Mouse (Mus musculus) CH12.LX (cell line): ENCODE data around the gene Me3. TPM values are rescaled to one million over a fixed set of nuclear protein-coding genes. Genes with fewer than 3 reads are reported as not detected.

Source experiments
- DNase-seq: peaks from one replicate; pipeline ENCODE4 v3.0.0-alpha.2; 2013; ENCODE audit errors: extremely low read depth
- H3K27ac ChIP-seq: 2 replicates; pipeline ENCODE4 v1.5.1; 2012; ENCODE audit warnings: low read depth, mild to moderate bottlenecking, control low read depth, moderate library complexity; ENCODE audit not compliant: insufficient read depth
- H3K27me3 ChIP-seq: replicated peaks from 2 replicates; pipeline ENCODE3; 2012; ENCODE audit warnings: inconsistent platforms
- H3K36me3 ChIP-seq, 2 experiments: replicated peaks in 1 of 2; 2 replicates each; pipeline versions ENCODE3 to v1.6.1; 2012; ENCODE audit warnings: inconsistent platforms in 1 of 2, low read length in 1 of 2, mild to moderate bottlenecking in 1 of 2, mixed read lengths in 1 of 2, moderate library complexity in 1 of 2; ENCODE audit not compliant: control insufficient read depth in 1 of 2, insufficient read depth in 1 of 2
- H3K4me1 ChIP-seq, 2 experiments: 2 replicates each; pipeline ENCODE4 v1.6.1; 2012; ENCODE audit warnings: inconsistent platforms in 1 of 2, moderate library complexity in 1 of 2; ENCODE audit not compliant: insufficient read depth in 2 of 2, control insufficient read depth in 1 of 2
- H3K4me2 ChIP-seq: 2 replicates; pipeline ENCODE4 v1.6.1; 2012; ENCODE audit warnings: low read depth, mild to moderate bottlenecking, control low read depth; ENCODE audit not compliant: poor library complexity, insufficient read depth, severe bottlenecking
- H3K4me3 ChIP-seq, 3 experiments: fragments of 150-350 bp in 1 of 3; sonication (generic) in 1 of 3; replicated peaks in 1 of 3; 2 replicates each; pipeline versions ENCODE3 to v1.5.1; 2011 to 2012; ENCODE audit warnings: low read depth in 2 of 3, low read length in 2 of 3, mild to moderate bottlenecking in 2 of 3, moderate library complexity in 2 of 3, control low read depth in 1 of 3, improper control_type of control experiment in 1 of 3, inconsistent platforms in 1 of 3, mixed read lengths in 1 of 3; ENCODE audit not compliant: poor library complexity in 1 of 3
- H3K79me2 ChIP-seq: replicated peaks from 2 replicates; pipeline ENCODE4 v1.6.1; 2012; ENCODE audit warnings: mild to moderate bottlenecking, moderate library complexity; ENCODE audit not compliant: control insufficient read depth, poor library complexity, insufficient read depth, severe bottlenecking; ENCODE audit errors: extremely low read depth
- H3K9ac ChIP-seq: 2 replicates; pipeline ENCODE4 v1.6.1; 2012; ENCODE audit warnings: low read depth, mild to moderate bottlenecking, control low read depth, moderate library complexity; ENCODE audit not compliant: insufficient read depth
- H3K9me3 ChIP-seq: replicated peaks from 2 replicates; pipeline ENCODE3; 2012; ENCODE audit warnings: low read length, inconsistent platforms, mixed read lengths
- BHLHE40 ChIP-seq: IDR thresholded peaks from 2 replicates; pipeline ENCODE4 v1.6.1; 2011; ENCODE audit warnings: mild to moderate bottlenecking, low read depth, low read length, improper control_type of control experiment
- CHD1 ChIP-seq: IDR thresholded peaks from 2 replicates; pipeline ENCODE4 v1.6.1; 2012; ENCODE audit warnings: low read depth, low read length, improper control_type of control experiment, inconsistent platforms
- CHD2 ChIP-seq: IDR thresholded peaks from 2 replicates; pipeline ENCODE4 v1.6.1; 2011; ENCODE audit warnings: low read length, improper control_type of control experiment
- CTCF ChIP-seq, 2 experiments: IDR thresholded peaks in 1 of 2; conservative IDR thresholded peaks in 1 of 2; 2 replicates each; pipeline ENCODE4 v1.5.1; 2011 to 2012; ENCODE audit warnings: low read depth in 2 of 2, low read length in 2 of 2, improper control_type of control experiment in 1 of 2, inconsistent platforms in 1 of 2, mild to moderate bottlenecking in 1 of 2, moderate library complexity in 1 of 2
- E2F4 ChIP-seq: IDR thresholded peaks from 2 replicates; pipeline ENCODE4 v1.6.1; 2011; ENCODE audit warnings: low read depth, low read length, improper control_type of control experiment; ENCODE audit not compliant: insufficient replicate concordance
- ELF1 ChIP-seq: IDR thresholded peaks from 2 replicates; pipeline ENCODE4 v1.6.1; 2014; ENCODE audit warnings: low read depth, mild to moderate bottlenecking, inconsistent platforms, low read length, improper control_type of control experiment
- EP300 ChIP-seq: IDR thresholded peaks from 2 replicates; pipeline ENCODE4 v1.6.1; 2011; ENCODE audit warnings: low read length, improper control_type of control experiment
- ETS1 ChIP-seq: conservative IDR thresholded peaks from 2 replicates; pipeline ENCODE4 v1.6.1; 2012; ENCODE audit warnings: low read depth, mild to moderate bottlenecking, inconsistent platforms, low read length, improper control_type of control experiment, moderate library complexity
- GABPA ChIP-seq: IDR thresholded peaks from 2 replicates; pipeline ENCODE4 v1.6.1; 2012; ENCODE audit warnings: low read depth, low read length, improper control_type of control experiment, inconsistent platforms; ENCODE audit not compliant: insufficient replicate concordance
- JUN ChIP-seq: IDR thresholded peaks from 2 replicates; pipeline ENCODE4 v1.6.1; 2011; ENCODE audit warnings: low read depth, mild to moderate bottlenecking, low read length, improper control_type of control experiment, moderate library complexity; ENCODE audit not compliant: insufficient read depth
- KAT2A ChIP-seq: IDR thresholded peaks from 2 replicates; pipeline ENCODE4 v1.6.1; 2012; ENCODE audit warnings: low read length, improper control_type of control experiment, inconsistent platforms; ENCODE audit not compliant: insufficient replicate concordance
- MAX ChIP-seq: IDR thresholded peaks from 2 replicates; pipeline ENCODE4 v1.6.1; 2011; ENCODE audit warnings: low read length, improper control_type of control experiment
- MAZ ChIP-seq: IDR thresholded peaks from 2 replicates; pipeline ENCODE4 v1.6.1; 2012; ENCODE audit warnings: low read depth, mild to moderate bottlenecking, inconsistent platforms, low read length, improper control_type of control experiment, moderate library complexity
- MEF2A ChIP-seq: IDR thresholded peaks from 2 replicates; pipeline ENCODE4 v1.6.1; 2014; ENCODE audit warnings: low read depth, mild to moderate bottlenecking, inconsistent platforms, low read length, improper control_type of control experiment, borderline replicate concordance
- MXI1 ChIP-seq: IDR thresholded peaks from 2 replicates; pipeline ENCODE4 v1.6.1; 2011; ENCODE audit warnings: mild to moderate bottlenecking, low read depth, low read length, improper control_type of control experiment
- MYC ChIP-seq: IDR thresholded peaks from 2 replicates; pipeline ENCODE4 v1.6.1; 2011; ENCODE audit warnings: low read depth, mild to moderate bottlenecking, improper control_type of control experiment, low read length
- NELFE ChIP-seq: IDR thresholded peaks from 2 replicates; pipeline ENCODE4 v1.6.1; 2011; ENCODE audit warnings: low read depth, low read length, improper control_type of control experiment
- NRF1 ChIP-seq: IDR thresholded peaks from 2 replicates; pipeline ENCODE4 v1.6.1; 2014; ENCODE audit warnings: low read depth, mild to moderate bottlenecking, inconsistent platforms, low read length, improper control_type of control experiment, moderate library complexity
- PAX5 ChIP-seq: IDR thresholded peaks from 2 replicates; pipeline ENCODE4 v1.6.1; 2012; ENCODE audit warnings: low read length, inconsistent platforms, mixed read lengths
- POLR2A ChIP-seq: IDR thresholded peaks from 2 replicates; pipeline ENCODE4 v1.6.1; 2011; ENCODE audit warnings: low read depth, mild to moderate bottlenecking, improper control_type of control experiment, low read length
- POLR2AphosphoS2 ChIP-seq: IDR thresholded peaks from 2 replicates; pipeline ENCODE4 v1.6.1; 2011; ENCODE audit warnings: low read depth, low read length, improper control_type of control experiment
- RAD21 ChIP-seq: IDR thresholded peaks from 2 replicates; pipeline ENCODE4 v1.6.1; 2011; ENCODE audit warnings: low read depth, mild to moderate bottlenecking, low read length, improper control_type of control experiment, moderate library complexity
- RCOR1 ChIP-seq: conservative IDR thresholded peaks from 2 replicates; pipeline ENCODE4 v1.6.1; 2012; ENCODE audit warnings: low read depth, mild to moderate bottlenecking, inconsistent platforms, low read length, improper control_type of control experiment
- SMC3 ChIP-seq: IDR thresholded peaks from 2 replicates; pipeline ENCODE4 v1.6.1; 2011; ENCODE audit warnings: low read depth, low read length, improper control_type of control experiment
- TBP ChIP-seq: conservative IDR thresholded peaks from 2 replicates; pipeline ENCODE4 v1.6.1; 2011; ENCODE audit warnings: low read depth, low read length, improper control_type of control experiment
- TCF12 ChIP-seq: IDR thresholded peaks from 2 replicates; pipeline ENCODE4 v1.6.1; 2014; ENCODE audit warnings: low read depth, mild to moderate bottlenecking, inconsistent platforms, low read length, improper control_type of control experiment
- UBTF ChIP-seq: IDR thresholded peaks from 2 replicates; pipeline ENCODE4 v1.6.1; 2012; ENCODE audit warnings: low read depth, mild to moderate bottlenecking, inconsistent platforms, low read length, improper control_type of control experiment, moderate library complexity
- USF1 ChIP-seq: IDR thresholded peaks from 2 replicates; pipeline ENCODE4 v1.6.1; 2014; ENCODE audit warnings: low read depth, mild to moderate bottlenecking, inconsistent platforms, low read length, improper control_type of control experiment
- USF2 ChIP-seq: conservative IDR thresholded peaks from 2 replicates; pipeline ENCODE4 v1.6.1; 2011; ENCODE audit warnings: low read depth, low read length, improper control_type of control experiment
- ZC3H11A ChIP-seq: IDR thresholded peaks from 2 replicates; pipeline ENCODE4 v1.6.1; 2012; ENCODE audit warnings: low read depth, mild to moderate bottlenecking, inconsistent platforms, low read length, improper control_type of control experiment
- ZMIZ1 ChIP-seq: IDR thresholded peaks from 2 replicates; pipeline ENCODE4 v1.6.1; 2012; ENCODE audit warnings: low read depth, mild to moderate bottlenecking, inconsistent platforms, low read length, improper control_type of control experiment
- dilution Hi-C: fragments of 300-500 bp; cut with MboI; formaldehyde crosslinking; loops from 2 replicates; pipeline ENCODE4 v1.14.3; 2020; ENCODE audit warnings: low sequenced_read_pairs; ENCODE audit not compliant: extremely low pct_unique_long_range_greater_than_20kb, extremely low pct_ligation_motif_present
- in situ Hi-C: fragments of 300-500 bp; cut with MboI; formaldehyde crosslinking; loops from 3 replicates; pipeline ENCODE4 v1.14.3; 2019; ENCODE audit warnings: low sequenced_read_pairs, low pct_ligation_motif_present, low pct_unique_long_range_greater_than_20kb, mixed read lengths
- polyA plus RNA-seq: library from polyadenylated mRNA; unstranded; fragments of >175 nt; gene quantifications from 2 replicates; pipeline ENCODE4 v1.2.1, GENCODE M21; 2012; ENCODE audit warnings: low read depth; ENCODE audit not compliant: insufficient read length
- total RNA-seq, 2 experiments: library from RNA; depleted of rRNA; stranded (reverse); fragments of 300-350 nt in 1 of 2; fragments of >200 nt in 1 of 2; gene quantifications; 2 replicates each; pipeline ENCODE4 v1.2.3; 2012 to 2014

Gene Me3
- total and polyA plus RNA-seq, 3 experiments = not detected

DNA sequence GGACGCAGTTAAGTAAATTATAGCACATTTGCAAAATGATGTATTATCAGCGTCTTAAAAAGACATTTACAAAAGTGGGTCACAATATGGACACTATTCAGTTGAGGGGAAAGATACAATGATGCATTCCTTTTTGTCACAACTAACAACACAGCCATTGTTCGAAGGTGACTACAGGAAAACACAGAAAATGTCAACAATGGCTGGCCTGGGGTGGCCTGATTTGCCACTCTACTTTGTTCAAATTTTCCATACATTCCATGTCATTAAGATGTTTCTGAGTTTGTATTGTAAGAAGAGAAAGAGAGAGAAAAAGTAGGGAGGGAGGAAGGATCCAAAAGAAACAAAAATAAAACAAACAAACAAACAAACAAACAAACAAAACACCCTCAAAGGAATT, 48.7 kb downstream of the Me3 start:
- no peak for DNase-seq
- no peaks in the 10 kb centered on the region for H3K79me2 ChIP-seq
- no peaks in the 10 kb centered on the region for H3K27me3 ChIP-seq
- no peak for TF ChIP-seq RAD21
- no peak for TF ChIP-seq BHLHE40
- TF ChIP-seq EP300 = no peak
- TF ChIP-seq MXI1 = no peak
- no peak for TF ChIP-seq ZMIZ1
- no peak for TF ChIP-seq ZC3H11A
- no peak for TF ChIP-seq JUN
- no peak for TF ChIP-seq NRF1
- TF ChIP-seq TCF12 = no peak
- no peak for TF ChIP-seq MEF2A
- no peak for TF ChIP-seq USF2
- no peak for TF ChIP-seq POLR2AphosphoS2
- no peak for TF ChIP-seq GABPA
- TF ChIP-seq CTCF (conservative IDR thresholded peaks at IDR 0.05 in 1 of 2, IDR thresholded peaks at IDR 0.05 in 1 of 2; ENCODE audit: low read depth in 2 of 2, low read length in 2 of 2) = no peak
- TF ChIP-seq UBTF = no peak
- no peak for TF ChIP-seq TBP
- no peak for TF ChIP-seq POLR2A
- H3K9ac ChIP-seq = no peak overlapping the region
- H3K36me3 ChIP-seq = no peaks in the 10 kb centered on the region
- H3K4me2 ChIP-seq = no peak overlapping the region
- H3K27ac ChIP-seq = no peak overlapping the region
- in situ Hi-C loops = no loop called here
- no peaks in the 10 kb centered on the region for H3K9me3 ChIP-seq
- 0 out of 4 replicates have a peak, but pooled peaks cover 0 to 7% of the 10 kb centered on the region in 2 experiments for H3K4me1 ChIP-seq
- H3K4me3 ChIP-seq = no peak overlapping the region
- dilution Hi-C loops = no loop called here

DNA sequence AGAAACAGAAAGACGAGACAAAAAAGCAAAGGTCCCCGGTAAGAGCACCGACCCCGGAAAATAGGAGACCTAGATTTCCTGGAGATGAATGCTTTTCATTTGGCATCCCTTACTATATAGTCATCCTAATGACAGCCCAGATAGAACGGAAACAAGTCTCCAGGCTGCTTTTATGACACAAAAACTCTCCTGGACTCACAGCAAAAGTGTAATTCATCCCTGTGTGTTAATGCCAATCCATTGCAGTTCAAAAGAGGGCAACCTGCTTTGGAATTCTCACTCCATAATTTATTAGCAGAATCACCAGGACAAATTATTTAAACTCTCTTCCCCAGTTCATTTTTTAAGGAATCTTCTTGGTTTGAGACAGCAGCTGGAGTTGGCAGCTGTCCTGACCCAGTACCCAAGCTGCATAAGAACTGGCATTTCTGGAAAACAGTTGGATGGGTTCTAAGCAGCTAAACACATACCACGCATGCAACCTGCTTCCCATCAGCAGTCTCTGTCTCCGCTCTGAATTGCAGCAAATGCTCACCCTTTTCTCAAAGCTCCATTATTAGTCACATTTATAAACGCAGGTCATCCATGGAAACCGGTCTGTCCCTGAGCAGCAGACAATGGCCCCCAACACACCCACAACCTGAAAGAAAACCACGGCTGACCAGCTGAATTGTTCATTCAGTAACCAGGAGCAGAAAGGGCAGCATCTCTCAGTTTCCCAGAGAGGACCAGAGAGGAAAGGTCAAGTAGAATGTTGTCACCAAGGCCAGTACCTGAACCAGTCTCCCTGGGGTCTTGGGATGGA, 49.7 kb downstream of the Me3 start:
- Histone ChIP-seq H3K9me3 (no peaks in the 10 kb centered on the region), H3K79me2 (no peaks in the 10 kb centered on the region), H3K9ac (no peak overlapping the region), H3K4me1 (0 out of 4 replicates have a peak, but pooled peaks cover 0 to 7% of the 10 kb centered on the region in 2 experiments), H3K27me3 (no peaks in the 10 kb centered on the region), H3K4me2 (no peak overlapping the region), H3K27ac (no peak overlapping the region), H3K36me3 (no peaks in the 10 kb centered on the region), H3K4me3 (no peak overlapping the region)
- TF ChIP-seq RCOR1 (no peak), E2F4 (no peak), MYC (no peak), PAX5 (no peak), MAX (no peak), GABPA (no peak), NELFE (no peak), SMC3 (no peak), MAZ (no peak), ZMIZ1 (no peak), USF1 (no peak), CHD2 (no peak), MEF2A (no peak), MXI1 (no peak), ETS1 (no peak), CHD1 (no peak), KAT2A (no peak), ELF1 (no peak), USF2 (no peak)
- dilution Hi-C loops = no loop called here
- in situ Hi-C loops = no loop called here
- DNase-seq = no peak
